Mouse (Mus musculus) liver, adult 2 months (tissue): ENCODE measurements at regions not wholly inside any gene's neighbourhood (a gene's known extent, or its start where the extent isn't known, plus 50 kb on each side); places are given as distances from the start of the nearest gene placed in this dataset.

Experiments
- CTCF ChIP-seq: fragments of 200-500 bp; IDR thresholded peaks from 2 replicates; pipeline ENCODE4 v1.5.1; 2011; ENCODE audit warnings: low read depth, low read length, control low read depth
- POLR2A ChIP-seq: fragments of 200-500 bp; IDR thresholded peaks from 2 replicates; pipeline ENCODE4 v1.6.1; 2011; ENCODE audit warnings: low read length, control low read depth; ENCODE audit not compliant: insufficient read depth; ENCODE audit errors: extremely low read depth

GRCm38 (mm10) chr12:50122971-50123370, 525.9 kb downstream of the Prkd1 start:
- no peak for TF ChIP-seq POLR2A
- TF ChIP-seq CTCF, result no peak
